Mouse (Mus musculus): ENCODE results near the gene Bptf.

GRCm38 (mm10) chr11:107001760-107002675, 129.9 kb downstream of the Bptf start:
- TF ChIP-seq KAT2A (IDR thresholded peaks at IDR 0.05; ENCODE audit: insufficient replicate concordance, low read length) = no peak
- TF ChIP-seq POLR2A (IDR thresholded peaks at IDR 0.05; ENCODE audit: low read depth, low read length) = no peak
- no peak for TF ChIP-seq BHLHE40 (IDR thresholded peaks at IDR 0.05; ENCODE audit: low read depth, low read length)
- TF ChIP-seq JUN (IDR thresholded peaks at IDR 0.05; ENCODE audit: insufficient read depth, low read depth, low read length) = no peak
- no peak for TF ChIP-seq CTCF (conservative IDR thresholded peaks at IDR 0.05 in 1 of 2, IDR thresholded peaks at IDR 0.05 in 1 of 2; ENCODE audit: low read depth in 2 of 2, low read length in 2 of 2)
- TF ChIP-seq MAFK (IDR thresholded peaks at IDR 0.05; ENCODE audit: insufficient replicate concordance, low read length) = no peak
- TF ChIP-seq CHD2 (IDR thresholded peaks at IDR 0.05; ENCODE audit: low read length) = no peak
- TF ChIP-seq ETS1 (conservative IDR thresholded peaks at IDR 0.05; ENCODE audit: low read depth, low read length) = no peak
- no peak for TF ChIP-seq MAZ (IDR thresholded peaks at IDR 0.05; ENCODE audit: low read depth, low read length)
- TF ChIP-seq ZNF384 (IDR thresholded peaks at IDR 0.05; ENCODE audit: low read depth, low read length) = no peak; the same call in 1 of the 2 replicates
- TF ChIP-seq TCF12 (IDR thresholded peaks at IDR 0.05; ENCODE audit: low read depth, low read length) = no peak
- TF ChIP-seq CHD1 (IDR thresholded peaks at IDR 0.05; ENCODE audit: low read depth, low read length) = no peak

Data from CH12.LX (cell line).